Mouse (Mus musculus): ENCODE results near the gene Zfr. TPM values are rescaled to one million over a fixed set of nuclear protein-coding genes. Genes with fewer than 3 reads are reported as not detected.
"Not testable (repeated sequence)": the region's sequence is repeated elsewhere in the genome, so short reads cannot be mapped to it uniquely, and the experiment has no call there.

Zfr gene
- total RNA-seq, 2 experiments from 2014 or later, result 227 to 235 TPM

DNA sequence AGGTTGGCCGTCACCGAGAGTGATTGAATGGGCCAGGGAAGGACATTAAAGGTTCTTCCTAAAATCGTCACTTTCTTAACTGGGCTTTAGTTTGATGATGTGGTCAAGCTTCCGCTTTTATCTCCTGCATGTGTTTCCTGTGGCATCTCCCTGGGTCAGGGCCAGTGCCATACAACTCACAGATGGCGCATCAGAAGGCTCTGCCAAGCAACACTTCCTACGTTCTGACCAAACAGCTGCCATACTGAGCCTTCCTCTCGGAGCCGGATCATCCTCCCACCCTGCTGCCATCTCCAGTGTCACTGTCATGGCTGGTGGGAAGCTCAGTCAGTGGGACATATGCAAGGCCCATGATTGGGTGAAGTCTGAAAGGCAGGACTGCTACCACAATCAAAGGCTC is 93.9 kb downstream of the Zfr start:
- DNase-seq, result peak; percentile 76
- intact Hi-C loops (cut with DNase I), result no loop called here

- no peak for DNase-seq
- intact Hi-C loops (cut with DNase I), result no loop called here
Measured at GRCm38 (mm10) chr15:12212266-12212665, 94.6 kb downstream of the Zfr start.

DNA sequence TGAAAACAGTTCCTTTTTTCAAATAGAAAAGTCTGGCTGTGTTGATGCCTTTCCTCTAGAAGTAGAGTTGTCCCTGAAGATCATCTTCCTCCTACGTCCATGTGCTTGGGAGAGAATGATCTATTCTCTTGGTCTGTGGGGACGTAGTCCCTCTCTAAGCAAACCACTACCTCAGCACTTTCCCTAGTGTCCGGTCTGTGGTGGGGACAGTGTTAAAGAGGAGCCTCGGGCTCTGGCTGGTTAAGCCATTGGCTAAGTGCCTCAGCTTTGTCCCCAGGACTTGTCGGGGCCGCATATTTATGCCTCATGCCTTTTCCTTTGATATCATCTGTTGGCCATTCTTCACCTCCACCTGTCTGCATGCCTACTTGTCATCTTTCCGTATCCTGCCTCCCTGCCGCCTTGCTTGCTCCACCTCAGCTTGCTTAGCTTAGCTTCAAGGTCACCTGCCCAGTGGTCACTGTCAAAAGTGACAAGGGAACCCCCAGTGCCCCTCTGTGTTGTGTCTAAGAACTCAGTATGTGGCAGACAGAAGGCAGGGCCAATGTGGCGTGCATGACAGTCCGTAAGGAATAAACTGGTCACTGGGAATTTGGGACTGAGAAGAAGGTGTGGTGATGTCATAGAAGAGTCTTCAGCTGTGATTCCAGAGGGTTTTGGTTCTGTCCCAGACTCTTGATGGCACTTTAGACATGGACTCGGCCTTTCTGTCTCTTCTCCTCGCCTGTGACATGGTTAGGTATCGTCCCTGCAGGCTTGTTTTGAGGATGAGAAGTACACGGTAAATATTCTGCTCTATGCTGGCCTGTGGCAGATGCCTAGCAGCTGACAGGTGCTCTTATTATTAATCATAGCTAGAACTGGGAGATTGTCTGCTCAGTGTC is 97.1 kb downstream of the Zfr start:
- intact Hi-C loops (cut with DNase I), result no loop called here
- no peak for DNase-seq

DNA sequence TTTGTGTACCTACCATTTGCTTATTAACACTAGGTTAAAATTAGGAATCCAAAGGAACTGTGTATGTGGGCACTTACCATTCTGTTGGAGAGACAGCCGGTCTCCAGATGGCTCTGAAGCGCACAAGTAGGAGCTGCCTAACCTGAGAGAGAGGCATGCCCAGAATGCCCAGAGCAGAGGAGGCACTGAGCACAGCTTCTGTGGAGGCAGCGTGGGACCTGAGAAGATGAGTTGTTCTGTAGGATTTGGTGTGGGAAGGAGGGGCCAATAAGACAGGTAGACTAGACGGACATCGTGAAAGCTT is 97.7 kb downstream of the Zfr start:
- DNase-seq, result no peak
- intact Hi-C loops (cut with DNase I), result no loop called here

DNA sequence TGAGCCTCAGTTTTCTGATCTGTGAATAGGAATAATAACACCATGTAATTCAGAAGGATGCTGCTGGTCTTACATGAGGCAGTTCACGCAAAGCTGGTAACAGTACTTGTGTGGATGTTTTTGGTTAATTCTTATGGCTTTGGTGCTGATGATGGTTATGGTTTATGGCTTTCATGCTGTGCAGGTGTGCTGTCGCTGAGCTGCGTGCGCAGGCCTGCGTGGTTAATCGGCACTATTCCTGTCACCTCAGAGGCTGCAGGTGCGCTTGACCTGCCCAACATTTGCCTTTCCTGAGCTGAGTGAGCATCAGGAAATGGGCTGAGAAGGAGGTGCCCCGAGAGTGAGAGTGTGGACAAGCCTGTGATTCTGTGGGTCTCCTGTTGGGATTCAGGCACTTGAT is 98.5 kb downstream of the Zfr start:
- intact Hi-C loops (cut with DNase I), result no loop called here

DNA sequence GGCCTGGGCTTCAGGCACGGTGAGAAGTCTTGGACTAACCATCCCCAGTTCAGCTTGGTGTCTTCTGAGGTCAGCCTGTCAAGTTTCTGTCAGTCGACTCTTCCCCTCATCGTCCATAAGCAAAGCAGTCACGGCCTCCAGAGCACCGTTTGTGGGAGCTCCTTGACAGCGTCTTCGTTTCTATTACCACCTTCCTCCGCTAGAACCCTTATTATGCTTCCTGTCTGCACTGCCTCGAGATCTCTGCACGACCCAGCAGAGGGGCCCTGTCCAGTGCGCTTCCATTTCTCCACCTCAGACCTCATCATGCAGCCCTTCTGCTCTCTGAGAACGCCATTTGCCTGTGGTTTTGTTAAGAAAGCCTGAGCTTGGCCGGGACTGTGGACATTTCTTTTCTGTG is 99.2 kb downstream of the Zfr start:
- DNase-seq, result no peak
- intact Hi-C loops (cut with DNase I), result no loop called here

More for the DNA sequence above, 98.5 kb downstream of the Zfr start:
- DNase-seq, result no peak

- intact Hi-C loops (cut with DNase I); DNase-seq: not testable (repeated sequence)
Measured at GRCm38 (mm10) chr15:12217332-12217731, 99.7 kb downstream of the Zfr start.

GRCm38 (mm10) chr15:12217849-12218248 is 100.2 kb downstream of the Zfr start:
- DNase-seq, result no peak

GRCm38 (mm10) chr15:12218583-12219382 is 101.2 kb downstream of the Zfr start:
- no peak for DNase-seq
- intact Hi-C loops (cut with DNase I), result no loop called here

More at GRCm38 (mm10) chr15:12217849-12218248, 100.2 kb downstream of the Zfr start:
- intact Hi-C loops (cut with DNase I), result no loop called here

GRCm38 (mm10) chr15:12221131-12221530 is 103.5 kb downstream of the Zfr start:
- intact Hi-C loops (cut with DNase I), result no loop called here
- no peak for DNase-seq

- no peak for DNase-seq
- intact Hi-C loops (cut with DNase I), result no loop called here
Measured at GRCm38 (mm10) chr15:12222564-12223302, 105.1 kb downstream of the Zfr start.

DNA sequence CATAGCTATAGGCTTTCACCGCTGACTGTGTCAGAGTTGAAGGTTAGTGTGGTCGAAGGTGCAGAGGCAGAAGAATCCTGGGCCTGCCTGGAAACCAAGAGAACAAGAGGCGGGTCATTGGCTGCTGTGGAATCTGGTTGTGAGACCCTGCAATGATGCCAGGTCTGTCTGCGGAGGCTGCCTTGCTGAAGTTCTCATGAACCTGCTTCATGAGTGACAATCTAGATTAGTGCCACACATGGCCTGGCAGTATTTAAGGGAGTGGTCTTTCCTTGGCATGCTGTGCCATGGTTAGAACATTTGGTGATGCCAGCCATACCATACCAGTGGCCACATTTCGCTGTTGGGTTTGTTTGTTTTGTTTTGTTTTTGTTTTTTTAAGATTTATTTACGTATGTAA is 105.8 kb downstream of the Zfr start:
- DNase-seq, result no peak
- intact Hi-C loops (cut with DNase I), result no loop called here

DNA sequence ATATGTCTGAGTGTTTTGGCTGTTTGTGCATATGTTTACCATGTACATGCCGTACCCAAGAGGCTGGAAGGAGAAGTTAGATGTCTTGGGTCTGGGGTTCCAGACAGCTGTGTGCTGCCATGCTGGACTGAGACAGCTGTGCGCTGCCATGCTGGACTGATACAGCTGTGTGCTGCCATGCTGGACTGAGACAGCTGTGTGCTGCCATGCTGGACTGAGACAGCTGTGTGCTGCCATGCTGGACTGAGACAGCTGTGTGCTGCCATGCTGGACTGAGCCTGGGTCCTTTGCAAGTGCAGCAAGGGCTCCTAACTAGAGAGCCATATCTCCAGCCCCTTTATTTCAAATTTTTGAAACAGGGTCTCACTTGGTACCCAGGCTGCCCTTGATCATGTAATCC is 106.6 kb downstream of the Zfr start:
- no peak for DNase-seq
- intact Hi-C loops (cut with DNase I), result no loop called here

GRCm38 (mm10) chr15:12225062-12225461 is 107.4 kb downstream of the Zfr start:
- no peak for DNase-seq
- intact Hi-C loops (cut with DNase I), result no loop called here

- intact Hi-C loops (cut with DNase I), result no loop called here
- DNase-seq, result no peak
Measured at GRCm38 (mm10) chr15:12226908-12227307, 109.3 kb downstream of the Zfr start.

- intact Hi-C loops (cut with DNase I), result no loop called here
- no peak for DNase-seq
Measured at GRCm38 (mm10) chr15:12227355-12227754, 109.7 kb downstream of the Zfr start.

DNA sequence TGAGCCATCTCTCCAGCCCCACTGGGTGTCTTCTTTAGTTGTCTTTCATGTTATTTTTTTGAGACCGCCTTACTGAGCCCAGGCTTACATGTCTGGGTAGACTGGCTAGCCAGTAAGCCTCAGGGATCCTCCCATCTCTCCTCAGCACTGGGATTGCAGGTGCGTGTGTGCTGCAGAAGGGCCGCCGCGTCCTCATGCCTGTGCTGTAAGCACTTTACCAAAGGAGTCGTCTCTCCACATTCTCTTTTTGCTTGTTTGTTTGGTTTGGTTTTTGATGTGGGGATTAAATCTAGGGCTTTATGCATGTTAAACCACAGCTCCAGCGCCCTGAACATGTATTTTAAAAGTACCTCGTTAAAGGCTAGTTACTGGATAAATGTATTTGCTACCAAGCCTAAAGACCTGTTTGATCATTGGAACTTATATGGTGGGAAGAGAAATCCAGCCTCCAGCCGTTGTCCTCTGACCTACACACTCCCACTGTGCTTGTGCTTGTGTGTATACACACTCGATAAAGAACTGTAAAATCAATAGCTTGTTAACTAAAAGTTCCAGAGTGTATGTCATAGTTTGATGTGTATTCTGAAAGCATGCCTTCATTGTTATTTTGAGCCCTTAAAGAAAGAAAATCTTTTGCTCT is 112.1 kb downstream of the Zfr start:
- DNase-seq, result no peak
- intact Hi-C loops (cut with DNase I), result no loop called here

GRCm38 (mm10) chr15:12230243-12230935 is 112.8 kb downstream of the Zfr start:
- intact Hi-C loops (cut with DNase I), result no loop called here
- no peak for DNase-seq

- DNase-seq, result no peak
- intact Hi-C loops (cut with DNase I), result no loop called here
Measured at GRCm38 (mm10) chr15:12231462-12231861, 113.8 kb downstream of the Zfr start.

GRCm38 (mm10) chr15:12232429-12232828 is 114.8 kb downstream of the Zfr start:
- DNase-seq, result no peak
- intact Hi-C loops (cut with DNase I), result no loop called here

Measured in left cerebral cortex, postnatal 4 days (tissue).